Mouse (Mus musculus) left cerebral cortex, adult 8-10 months (tissue): ENCODE measurements at regions not wholly inside any gene's neighbourhood (a gene's known extent, or its start where the extent isn't known, plus 50 kb on each side); places are given as distances from the start of the nearest gene placed in this dataset.

Experiments
- DNase-seq, 2 experiments: peaks; one replicate each; pipeline ENCODE4 v3.0.0; 2022; ENCODE audit warnings: low spot score in 2 of 2

- no peak for DNase-seq
Measured at GRCm38 (mm10) chr1:189476796-189477195, 74.7 kb upstream of the Kcnk2 start.

GRCm38 (mm10) chr1:189473071-189473470 lies 71.0 kb upstream of the Kcnk2 start:
- no peak for DNase-seq

GRCm38 (mm10) chr1:189458421-189458820 lies 56.3 kb upstream of the Kcnk2 start:
- DNase-seq: no peak
